ENCODE assay signal across 9 mouse cellular contexts in the genomic region with DNA sequence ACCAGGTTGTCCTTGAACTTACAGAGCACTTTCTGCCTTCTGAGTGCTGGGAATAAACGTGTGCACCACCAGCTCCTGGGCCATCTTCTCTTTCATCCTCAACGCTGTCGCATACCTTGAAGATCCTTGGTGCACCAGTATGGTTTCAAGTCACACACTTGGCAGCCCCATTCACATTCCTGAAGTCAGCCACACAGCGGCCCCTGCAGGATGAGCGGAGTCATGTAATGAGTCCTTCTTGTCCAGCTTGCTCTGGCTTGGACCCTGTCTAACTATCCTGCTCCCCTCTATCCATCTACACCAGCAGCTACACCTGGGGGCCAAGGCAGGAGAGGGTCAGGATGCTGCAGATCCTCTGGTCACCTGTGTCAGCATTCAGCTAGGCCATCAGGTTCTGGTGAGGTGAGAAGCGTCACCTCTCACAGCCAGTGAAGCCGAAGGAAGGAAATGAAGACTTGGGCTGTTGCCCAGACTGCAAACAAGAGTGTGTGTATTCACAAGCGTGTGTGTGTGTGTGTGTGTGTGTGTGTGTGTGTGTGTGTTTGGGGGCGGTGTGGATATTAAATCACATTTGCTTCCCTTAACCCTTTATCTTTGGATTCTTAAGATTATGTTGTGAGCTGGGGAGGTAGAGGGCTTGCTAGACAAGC. TPM values are rescaled to one million over a fixed set of nuclear protein-coding genes. Genes with fewer than 3 reads are reported as not detected.
DNase-seq lines count a peak whose midpoint lies in the region; ATAC-seq and TF ChIP-seq lines count a peak whose summit lies in the region.
"Had no signal": no experiment of that assay in that cellular context is flagged by ENCODE, and none has a peak within 500 bp of the region (broad histone marks: within the 10 kb centered on the region; RNA-seq: fewer than 3 reads in every experiment).

No protein-coding gene starts in this region.

- 61% methylated on average over 9 of the region's 9 CpGs for WGBS in heart, embryonic 10.5 days
- WGBS in embryonic facial prominence, embryonic 14.5 days: 43% methylated on average over 9 of the region's 9 CpGs

- ATAC-seq in embryonic facial prominence, embryonic 14.5 days (ENCODE audit: low read depth): peak; percentile 21; the same call in 1 of the 2 replicates

- DNase-seq in heart, postnatal 10 days: peak; percentile 49 to 65
- no peak for DNase-seq in heart, embryonic 10.5 days (ENCODE audit: low spot score)
- no peak for DNase-seq in testis, postnatal 14 days (ENCODE audit: low spot score)
- peak; percentile 70 for DNase-seq in embryonic facial prominence, embryonic 14.5 days (ENCODE audit: low spot score)
- peak; percentile 37 to 59 for DNase-seq in lung, adult 18-20 months
- DNase-seq in thymus, postnatal 25 days: peak; percentile 32
- DNase-seq in natural killer cell, adult 2 months (ENCODE audit: low spot score in 2 of 2): no peak

- no peaks in the 10 kb centered on the region for H3K36me3 ChIP-seq in heart, embryonic 10.5 days
- H3K36me3 ChIP-seq in testis, adult 2 months (ENCODE audit: control insufficient read depth, insufficient read depth, low read length): no peaks in the 10 kb centered on the region
- H3K36me3 ChIP-seq in embryonic facial prominence, embryonic 14.5 days (ENCODE audit: control insufficient read depth, insufficient read depth, low read length): no peaks in the 10 kb centered on the region
- H3K36me3 ChIP-seq: neural tube, embryonic 13.5 days had no signal

- H3K9ac ChIP-seq in embryonic facial prominence, embryonic 14.5 days (ENCODE audit: low read depth, low read length): no peak overlapping the region
- H3K9ac ChIP-seq: neural tube, embryonic 13.5 days had no signal

- no peaks in the 10 kb centered on the region for H3K9me3 ChIP-seq in heart, embryonic 10.5 days
- H3K9me3 ChIP-seq in embryonic facial prominence, embryonic 14.5 days (ENCODE audit: control insufficient read depth, low read length): no peaks in the 10 kb centered on the region
- H3K9me3 ChIP-seq: neural tube, embryonic 13.5 days had no signal

- H3K27me3 ChIP-seq in heart, embryonic 10.5 days (ENCODE audit: insufficient read depth, poor library complexity, severe bottlenecking): 0 out of 2 replicates have a peak, but pooled peaks cover 8% of the 10 kb centered on the region
- no peaks in the 10 kb centered on the region for H3K27me3 ChIP-seq in testis, adult 2 months (ENCODE audit: control insufficient read depth, insufficient read depth, low read length)
- H3K27me3 ChIP-seq in embryonic facial prominence, embryonic 14.5 days (replicated peaks; ENCODE audit: control insufficient read depth, insufficient read depth, low read length): no peaks in the 10 kb centered on the region; the same call in 1 of the 2 replicates

- H3K4me3 ChIP-seq in heart, embryonic 10.5 days: no peak overlapping the region
- H3K4me3 ChIP-seq in testis, adult 2 months (ENCODE audit: control insufficient read depth, low read depth, low read length): no peak overlapping the region
- no peak overlapping the region for H3K4me3 ChIP-seq in embryonic facial prominence, embryonic 14.5 days (ENCODE audit: low read depth, low read length)
- H3K4me3 ChIP-seq: neural tube, embryonic 13.5 days had no signal

- H3K27ac ChIP-seq in heart, embryonic 10.5 days: no peak overlapping the region
- H3K27ac ChIP-seq in testis, adult 2 months (ENCODE audit: control insufficient read depth, insufficient read depth, low read depth, low read length): no peak overlapping the region
- no peak overlapping the region for H3K27ac ChIP-seq in embryonic facial prominence, embryonic 14.5 days (replicated peaks; ENCODE audit: low read depth, low read length)
- H3K27ac ChIP-seq: neural tube, embryonic 13.5 days had no signal

- H3K4me1 ChIP-seq in heart, embryonic 10.5 days: peaks cover 5% of the 10 kb centered on the region; the same call in 1 of the 2 replicates
- H3K4me1 ChIP-seq in testis, adult 2 months (ENCODE audit: control insufficient read depth, insufficient read depth, low read length): no peaks in the 10 kb centered on the region
- peaks cover 17% of the 10 kb centered on the region; the same call in 1 of the 2 replicates for H3K4me1 ChIP-seq in embryonic facial prominence, embryonic 14.5 days (ENCODE audit: control insufficient read depth, insufficient read depth, low read length)

- intact Hi-C loops in heart, postnatal 10 days (cut with DNase I): loop anchor here (10.0 kb wide), 1 partner anchor 308 kb away; no protein-coding TSS in a partner anchor

- no peak for TF ChIP-seq POLR2A in testis, adult 2 months (IDR thresholded peaks at IDR 0.05; ENCODE audit: control insufficient read depth, low read depth, low read length)

- peak; percentile 33; the same call in 1 of the 2 replicates for TF ChIP-seq CTCF in testis, adult 2 months (IDR thresholded peaks at IDR 0.05; ENCODE audit: control insufficient read depth, insufficient read depth, insufficient replicate concordance, low read depth, low read length)

- H3K4me2 ChIP-seq in embryonic facial prominence, embryonic 14.5 days (ENCODE audit: low read depth, low read length): no peak overlapping the region
- H3K4me2 ChIP-seq: neural tube, embryonic 13.5 days had no signal

RNA-seq across cellular contexts. Expression of a gene that starts 18.0 kb away (rescaled TPM):
- 10 to 100 TPM; 12.2 to 13.0 TPM for total RNA-seq in heart, postnatal 10 days (2021)
- 16.6 and 20.7 TPM in 2 replicates for polyA plus RNA-seq in heart, embryonic 10.5 days (2016; fragmentation: Nextera tagmentation; extraction: Ambion mirVana)
- 21.2 and 25.9 TPM in 2 replicates for polyA plus RNA-seq in testis, adult 2 months (2012; rRNA removed)
- polyA plus RNA-seq in embryonic facial prominence, embryonic 14.5 days (2014; fragmentation: Nextera tagmentation; extraction: Ambion mirVana): 19.7 and 22.5 TPM in 2 replicates

Comparison
In these comparisons a context has a peak if more than half of its experiments do, and no peak if none do; other contexts are left out.
1. DNase-seq: peak in heart, postnatal 10 days (2 of 2), embryonic facial prominence, embryonic 14.5 days (single experiment), lung, adult 18-20 months (2 of 2) and thymus, postnatal 25 days (single experiment); none in heart, embryonic 10.5 days (single experiment), testis, postnatal 14 days (single experiment) and natural killer cell, adult 2 months (0 of 2).